In genomic region chr1:58375574-58376147, GRCm38 (mm10) we compare ENCODE assay signal across 25 mouse cellular contexts. TPM values are rescaled to one million over a fixed set of nuclear protein-coding genes. Genes with fewer than 3 reads are reported as not detected.
DNase-seq lines count a peak whose midpoint lies in the region; TF ChIP-seq lines count a peak whose summit lies in the region.
"Had no signal": no experiment of that assay in that cellular context is flagged by ENCODE, and none has a peak within 500 bp of the region (broad histone marks: within the 10 kb centered on the region; RNA-seq: fewer than 3 reads in every experiment).

No protein-coding gene starts in this region.

- WGBS in heart, embryonic 10.5 days, result 70% methylated on average over 3 of the region's 3 CpGs

- no peak for TF ChIP-seq CTCF in testis, adult 2 months (IDR thresholded peaks at IDR 0.05; ENCODE audit: control insufficient read depth, insufficient read depth, insufficient replicate concordance, low read depth, low read length)
- no peak for TF ChIP-seq CTCF in MEL (IDR thresholded peaks at IDR 0.05 in 2 of 3, conservative IDR thresholded peaks at IDR 0.05 in 1 of 3; ENCODE audit: control insufficient read depth in 1 of 3, insufficient read depth in 1 of 3, low read depth in 2 of 3, low read length in 3 of 3, poor library complexity in 1 of 3, severe bottlenecking in 1 of 3)

- H3K27ac ChIP-seq in testis, adult 2 months (ENCODE audit: control insufficient read depth, insufficient read depth, low read depth, low read length), result 0 out of 2 replicates have a peak overlapping the region, but pooled peaks have one; percentile 4
- H3K27ac ChIP-seq in MEL (ENCODE audit: control insufficient read depth, low read depth, low read length), result peak overlapping the region; percentile 23; the same call in 1 of the 2 replicates
- no peak overlapping the region for H3K27ac ChIP-seq in heart, embryonic 10.5 days
- H3K27ac ChIP-seq: embryonic facial prominence, embryonic 10.5 days; embryonic facial prominence, embryonic 13.5 days; forebrain, embryonic 12.5 days; forebrain, embryonic 15.5 days; heart, embryonic 15.5 days; hindbrain, embryonic 12.5 days; hindbrain, embryonic 15.5 days had no signal

- TF ChIP-seq POLR2A in testis, adult 2 months (IDR thresholded peaks at IDR 0.05; ENCODE audit: control insufficient read depth, low read depth, low read length), result no peak
- no peak for TF ChIP-seq POLR2A in MEL (IDR thresholded peaks at IDR 0.05; ENCODE audit: control insufficient read depth in 1 of 2, insufficient read depth in 1 of 2, low read depth in 1 of 2, low read length in 2 of 2, poor library complexity in 1 of 2)

- no peaks in the 10 kb centered on the region for H3K9me3 ChIP-seq in MEL (replicated peaks; ENCODE audit: insufficient read depth, low read length)
- no peaks in the 10 kb centered on the region for H3K9me3 ChIP-seq in heart, embryonic 10.5 days
- H3K9me3 ChIP-seq: embryonic facial prominence, embryonic 10.5 days; embryonic facial prominence, embryonic 13.5 days; forebrain, embryonic 12.5 days; forebrain, embryonic 15.5 days; heart, embryonic 12.5 days; heart, embryonic 15.5 days; hindbrain, embryonic 12.5 days; hindbrain, embryonic 15.5 days had no signal

- no peak for TF ChIP-seq RAD21 in MEL (IDR thresholded peaks at IDR 0.05; ENCODE audit: low read depth, low read length)

- H3K79me2 ChIP-seq in MEL (ENCODE audit: control insufficient read depth, insufficient read depth, low read length, poor library complexity), result no peaks in the 10 kb centered on the region

- H3K27me3 ChIP-seq in testis, adult 2 months (ENCODE audit: control insufficient read depth, insufficient read depth, low read length), result no peaks in the 10 kb centered on the region
- H3K27me3 ChIP-seq in MEL (ENCODE audit: control insufficient read depth in 1 of 2, insufficient read depth in 2 of 2, low read length in 2 of 2), result no peaks in the 10 kb centered on the region
- H3K27me3 ChIP-seq in heart, embryonic 10.5 days (ENCODE audit: insufficient read depth, poor library complexity, severe bottlenecking), result no peaks in the 10 kb centered on the region
- H3K27me3 ChIP-seq: embryonic facial prominence, embryonic 13.5 days; forebrain, embryonic 12.5 days; forebrain, embryonic 15.5 days; heart, embryonic 12.5 days; heart, embryonic 15.5 days; hindbrain, embryonic 12.5 days; hindbrain, embryonic 15.5 days had no signal

- H3K4me3 ChIP-seq in testis, adult 2 months (ENCODE audit: control insufficient read depth, low read depth, low read length), result no peak overlapping the region
- no peak overlapping the region for H3K4me3 ChIP-seq in MEL (ENCODE audit: control insufficient read depth in 1 of 2, insufficient read depth in 1 of 2, low read depth in 2 of 2, low read length in 2 of 2)
- H3K4me3 ChIP-seq in heart, embryonic 10.5 days, result no peak overlapping the region
- H3K4me3 ChIP-seq: embryonic facial prominence, embryonic 10.5 days; embryonic facial prominence, embryonic 13.5 days; erythroblast, embryonic 14.5 days; forebrain, embryonic 12.5 days; forebrain, embryonic 15.5 days; heart, embryonic 12.5 days; heart, embryonic 15.5 days; hindbrain, embryonic 12.5 days; hindbrain, embryonic 15.5 days had no signal

- H3K36me3 ChIP-seq in testis, adult 2 months (ENCODE audit: control insufficient read depth, insufficient read depth, low read length), result no peaks in the 10 kb centered on the region
- peaks cover 0 to 8% of the 10 kb centered on the region in 2 experiments; a peak in 1 of 4 replicates for H3K36me3 ChIP-seq in MEL (ENCODE audit: control insufficient read depth in 1 of 2, insufficient read depth in 2 of 2, low read length in 2 of 2)
- H3K36me3 ChIP-seq in heart, embryonic 10.5 days, result no peaks in the 10 kb centered on the region
- H3K36me3 ChIP-seq: embryonic facial prominence, embryonic 10.5 days; embryonic facial prominence, embryonic 13.5 days; forebrain, embryonic 12.5 days; forebrain, embryonic 15.5 days; heart, embryonic 12.5 days; heart, embryonic 15.5 days; hindbrain, embryonic 12.5 days; hindbrain, embryonic 15.5 days had no signal

- DNase-seq in adrenal gland, postnatal 10 days, result peak; percentile 21
- DNase-seq in adrenal gland, postnatal 4 days (ENCODE audit: low spot score in 2 of 2), result no peak
- DNase-seq in testis, postnatal 10 days (ENCODE audit: low spot score), result no peak
- DNase-seq in MEL (ENCODE audit: low read depth, low spot score), result no peak
- DNase-seq in urinary bladder, adult 2 months (ENCODE audit: low spot score), result no peak
- DNase-seq in heart, embryonic 10.5 days (ENCODE audit: low spot score), result no peak
- DNase-seq: cerebellum, adult 11-12 months; cerebellum, adult 8-10 months; cerebellum, postnatal 10 days; cerebellum, postnatal 36 days; embryo, embryonic 11 days; gastrocnemius, postnatal 10 days; gastrocnemius, postnatal 36 days; heart, postnatal 14 days; kidney, adult 2 months had no signal

- TF ChIP-seq EP300 in MEL (IDR thresholded peaks at IDR 0.05; ENCODE audit: low read depth in 1 of 2, low read length in 2 of 2), result no peak

- no peaks in the 10 kb centered on the region for H3K4me1 ChIP-seq in testis, adult 2 months (ENCODE audit: control insufficient read depth, insufficient read depth, low read length)
- peaks cover 0 to 5% of the 10 kb centered on the region in 2 experiments; a peak in 2 of 4 replicates for H3K4me1 ChIP-seq in MEL (ENCODE audit: control insufficient read depth in 1 of 2, insufficient read depth in 2 of 2, low read length in 2 of 2)
- H3K4me1 ChIP-seq in heart, embryonic 10.5 days, result no peaks in the 10 kb centered on the region
- H3K4me1 ChIP-seq: embryonic facial prominence, embryonic 10.5 days; embryonic facial prominence, embryonic 13.5 days; forebrain, embryonic 12.5 days; forebrain, embryonic 15.5 days; heart, embryonic 15.5 days; hindbrain, embryonic 12.5 days; hindbrain, embryonic 15.5 days had no signal

- no peak overlapping the region for H3K9ac ChIP-seq in MEL (ENCODE audit: control insufficient read depth, low read depth, low read length, poor library complexity, severe bottlenecking)
- H3K9ac ChIP-seq: embryonic facial prominence, embryonic 13.5 days; forebrain, embryonic 12.5 days; forebrain, embryonic 15.5 days; heart, embryonic 12.5 days; heart, embryonic 15.5 days; hindbrain, embryonic 12.5 days; hindbrain, embryonic 15.5 days had no signal

TF ChIP-seq in MEL, 35 proteins besides CTCF, POLR2A, EP300 and RAD21:
- TF ChIP-seq SMC3 (IDR thresholded peaks at IDR 0.05; ENCODE audit: low read depth, low read length) (no peak), NELFE (IDR thresholded peaks at IDR 0.05; ENCODE audit: low read depth, low read length) (no peak), MYB (IDR thresholded peaks at IDR 0.05; ENCODE audit: low read depth, low read length) (no peak), GATA1 (IDR thresholded peaks at IDR 0.05; ENCODE audit: low read depth, low read length) (0 out of 2 replicates have a peak, but pooled peaks have one; percentile 14)

RNA-seq across cellular contexts. Expression of gene Bzw1, which starts 17.0 kb away (rescaled TPM):
- 100 to 1,000 TPM; 151 to 169 TPM for total RNA-seq in adrenal gland, postnatal 10 days (2021)
- 100 to 1,000 TPM; 180 to 189 TPM for total RNA-seq in adrenal gland, postnatal 4 days (2021)
- 92.7 and 99.2 TPM in 2 replicates for polyA plus RNA-seq in testis, adult 2 months (2012; rRNA removed)
- 199 and 221 TPM in 2 replicates for total RNA-seq in MEL (2012; rRNA removed)
- 100 to 1,000 TPM; 242 to 268 TPM for polyA plus RNA-seq in MEL (2012; ENCODE audit: insufficient read depth in 1 of 2, insufficient read length in 2 of 2, low read depth in 1 of 2, low replicate concordance in 2 of 2, missing spikeins in 1 of 2)
- 63.2 and 69.3 TPM in 2 replicates for polyA plus RNA-seq in urinary bladder, adult 2 months (2012; rRNA removed)
- polyA plus RNA-seq in heart, embryonic 10.5 days (2016; fragmentation: Nextera tagmentation; extraction: Ambion mirVana), result 287 and 342 TPM in 2 replicates

RNA-seq across cellular contexts. Expression of gene Clk1, which starts 48.2 kb away (rescaled TPM):
- total RNA-seq in adrenal gland, postnatal 10 days (2021), result 100 to 1,000 TPM; 110 to 152 TPM
- 100 to 1,000 TPM; 195 to 199 TPM for total RNA-seq in adrenal gland, postnatal 4 days (2021)
- 20.8 and 27.8 TPM in 2 replicates for polyA plus RNA-seq in testis, adult 2 months (2012; rRNA removed)
- 32.5 and 35.8 TPM in 2 replicates for total RNA-seq in MEL (2012; rRNA removed)
- polyA plus RNA-seq in MEL (2012; ENCODE audit: insufficient read depth in 1 of 2, insufficient read length in 2 of 2, low read depth in 1 of 2, low replicate concordance in 2 of 2, missing spikeins in 1 of 2), result 1,000 to 10,000 TPM in 1 of 2 experiments, 10 to 100 TPM in 1; 41.1 to 1,029 TPM
- polyA plus RNA-seq in urinary bladder, adult 2 months (2012; rRNA removed), result 320 and 406 TPM in 2 replicates
- polyA plus RNA-seq in heart, embryonic 10.5 days (2016; fragmentation: Nextera tagmentation; extraction: Ambion mirVana), result 117 TPM in 2 replicates
